Mouse (Mus musculus): ENCODE data around the gene Il2rg. TPM values are rescaled to one million over a fixed set of nuclear protein-coding genes. Genes with fewer than 3 reads are reported as not detected.
A peak's percentile ranks its signal among the peaks of the same experiment; 100 is the strongest.

The Il2rg gene
- polyA plus RNA-seq (2015; fragmentation: Nextera tagmentation; extraction: Ambion mirVana): 9.4 and 9.5 TPM in 2 replicates

DNA sequence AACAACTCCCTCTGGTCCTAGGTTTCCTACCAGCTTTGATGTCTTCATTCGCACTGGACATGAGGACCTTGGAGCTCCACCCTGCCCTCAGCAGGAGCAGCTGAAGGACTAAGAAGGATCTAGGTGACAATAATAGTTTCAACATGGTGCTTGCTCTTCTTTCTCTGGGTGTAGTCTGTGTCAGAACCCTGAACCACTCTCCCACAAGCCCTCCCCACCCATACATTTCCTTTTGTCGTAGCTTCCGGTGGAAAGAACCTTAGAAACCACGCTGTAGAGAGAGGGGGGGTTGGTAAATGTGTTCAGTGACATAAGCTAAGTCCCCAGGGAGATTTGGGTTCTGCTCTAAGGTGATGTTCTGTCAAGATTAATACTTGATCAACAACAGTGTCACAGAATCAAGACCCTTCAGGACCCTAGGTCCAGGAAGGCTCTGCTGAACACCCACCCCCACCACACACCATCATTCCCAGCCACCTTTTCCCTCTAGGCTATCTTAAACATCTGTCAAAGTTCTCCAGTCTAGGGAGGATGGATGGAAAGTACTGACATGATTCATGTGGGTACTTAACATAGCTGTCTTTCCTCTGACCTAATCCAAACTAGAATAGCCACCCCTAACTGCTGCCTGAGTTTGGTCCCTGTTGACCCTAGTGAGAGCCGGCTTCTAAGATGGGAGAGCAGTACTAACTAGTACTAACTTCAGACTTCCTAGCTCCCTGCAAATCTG lies at the start of gene Il2rg:
Il2rg (minus strand) TSS at position 231 of the 730 bp plus-strand sequence.
- no peak within 1 kb of the TSS for H3K4me3 ChIP-seq
- peaks cover 15% of the 10 kb centered on the region; the same call in 1 of the 2 replicates for H3K27me3 ChIP-seq
- H3K9me3 ChIP-seq: no peaks in the 10 kb centered on the region
- H3K4me2 ChIP-seq (replicated peaks): no peak within 1 kb of the TSS
- no peak within 1 kb of the TSS for H3K9ac ChIP-seq
- no peak within 1 kb of the TSS for H3K27ac ChIP-seq
- 0 out of 2 replicates have a peak, but pooled peaks cover 2% of the 10 kb centered on the region for H3K4me1 ChIP-seq
- 51% methylated on average over 5 of the region's 5 CpGs for WGBS
- H3K36me3 ChIP-seq: no peaks in the 10 kb centered on the region
- ATAC-seq (ENCODE audit: low FRiP score, low read depth): no peak

DNA sequence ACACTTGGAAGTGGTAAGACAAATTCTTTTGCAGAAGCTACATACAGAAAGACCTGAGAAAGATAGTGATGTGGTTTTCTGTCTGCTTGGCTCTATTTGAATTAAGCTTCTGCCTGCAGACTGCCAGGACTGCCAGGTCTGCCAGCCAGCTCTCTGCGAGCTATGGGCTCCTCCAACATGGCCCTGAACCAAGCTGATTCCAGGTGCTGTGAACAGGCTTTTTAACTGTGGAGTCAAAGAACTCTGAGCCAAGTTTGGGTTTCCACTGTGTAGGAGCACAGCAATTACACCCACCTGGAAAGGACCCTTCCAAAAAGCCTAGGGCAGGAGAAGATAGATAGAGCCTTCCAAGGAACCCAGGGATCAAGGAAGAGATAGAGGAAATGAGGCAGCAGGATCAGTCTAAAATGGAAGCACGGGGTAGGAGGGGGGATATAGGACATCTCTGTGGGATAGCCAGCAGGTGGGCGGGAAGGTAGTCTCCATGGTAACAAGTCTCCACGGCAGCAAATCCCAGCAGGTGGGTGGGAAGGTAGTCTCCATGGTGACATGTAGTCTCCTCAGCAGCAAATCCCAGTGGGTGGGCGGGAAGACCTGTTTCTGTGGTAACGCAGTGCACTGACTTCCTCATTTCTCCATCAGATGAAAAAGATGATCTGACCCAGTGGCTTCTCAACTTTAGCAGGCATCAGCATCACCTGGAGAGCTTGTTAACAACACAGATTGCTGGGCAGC lies 45.7 kb upstream of the Il2rg start:
- Histone ChIP-seq H3K9ac (no peak overlapping the region), H3K27me3 (peaks cover 10% of the 10 kb centered on the region; the same call in 1 of the 2 replicates), H3K4me3 (no peak overlapping the region), H3K4me2 (replicated peaks) (no peak overlapping the region), H3K4me1 (no peaks in the 10 kb centered on the region), H3K27ac (no peak overlapping the region), H3K36me3 (peaks cover 16% of the 10 kb centered on the region), H3K9me3 (no peaks in the 10 kb centered on the region)
- ATAC-seq (ENCODE audit: low FRiP score, low read depth): no peak
- WGBS: 38% methylated on average over 6 of the region's 6 CpGs

DNA sequence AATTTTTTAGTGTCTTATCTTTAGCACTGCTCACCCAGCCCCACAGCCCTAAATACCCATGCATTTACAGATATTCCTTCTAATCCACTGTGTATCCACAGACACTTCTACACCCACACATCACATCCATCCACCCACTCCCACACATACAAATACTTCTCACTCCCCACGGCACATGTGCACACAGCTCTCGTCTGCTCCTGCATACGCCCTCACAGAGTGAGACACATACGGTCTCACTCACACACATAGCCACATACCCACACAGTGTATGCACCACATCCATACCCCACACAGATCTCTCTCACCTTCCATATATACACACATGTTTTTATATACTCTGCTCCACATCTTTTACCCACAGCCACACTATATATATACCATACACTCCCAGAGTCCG lies 41.2 kb upstream of the Il2rg start:
- 92% methylated on average over 5 of the region's 5 CpGs for WGBS
- Histone ChIP-seq H3K27ac (no peak overlapping the region), H3K4me1 (no peaks in the 10 kb centered on the region), H3K4me2 (replicated peaks) (no peak overlapping the region), H3K36me3 (peaks cover 10% of the 10 kb centered on the region), H3K9me3 (no peaks in the 10 kb centered on the region), H3K9ac (no peak overlapping the region), H3K27me3 (peaks cover 26% of the 10 kb centered on the region; the same call in 1 of the 2 replicates), H3K4me3 (no peak overlapping the region)
- no peak for ATAC-seq (ENCODE audit: low FRiP score, low read depth)

DNA sequence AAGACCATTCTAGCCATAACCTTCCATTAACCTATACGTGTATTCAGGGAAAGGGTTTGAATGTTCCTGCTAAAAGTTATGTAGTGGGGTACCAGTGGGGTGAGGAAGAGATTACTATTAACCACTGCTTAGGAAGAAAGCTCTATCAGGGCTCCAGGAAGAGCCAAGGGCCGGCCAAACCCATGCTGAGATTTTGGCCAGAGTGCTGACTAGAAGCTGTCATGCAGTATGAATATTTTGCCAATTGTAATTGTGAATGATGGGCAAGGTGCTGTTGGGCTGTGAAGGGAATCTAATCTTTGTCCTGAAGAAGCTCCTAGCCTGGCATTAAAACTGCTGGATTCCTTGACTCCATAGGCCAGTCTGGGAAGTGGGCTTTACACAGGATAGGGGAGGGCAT lies 36.6 kb upstream of the Il2rg start:
- no peaks in the 10 kb centered on the region for H3K9me3 ChIP-seq
- 50% methylated on average over 2 of the region's 2 CpGs for WGBS
- no peak overlapping the region for H3K4me2 ChIP-seq (replicated peaks)
- peaks cover 25% of the 10 kb centered on the region for H3K27me3 ChIP-seq
- peaks cover 28% of the 10 kb centered on the region for H3K4me1 ChIP-seq
- ATAC-seq (ENCODE audit: low FRiP score, low read depth): no peak
- H3K27ac ChIP-seq: no peak overlapping the region
- peaks cover 6% of the 10 kb centered on the region; the same call in 1 of the 2 replicates for H3K36me3 ChIP-seq
- H3K9ac ChIP-seq: no peak overlapping the region
- H3K4me3 ChIP-seq: no peak overlapping the region

DNA sequence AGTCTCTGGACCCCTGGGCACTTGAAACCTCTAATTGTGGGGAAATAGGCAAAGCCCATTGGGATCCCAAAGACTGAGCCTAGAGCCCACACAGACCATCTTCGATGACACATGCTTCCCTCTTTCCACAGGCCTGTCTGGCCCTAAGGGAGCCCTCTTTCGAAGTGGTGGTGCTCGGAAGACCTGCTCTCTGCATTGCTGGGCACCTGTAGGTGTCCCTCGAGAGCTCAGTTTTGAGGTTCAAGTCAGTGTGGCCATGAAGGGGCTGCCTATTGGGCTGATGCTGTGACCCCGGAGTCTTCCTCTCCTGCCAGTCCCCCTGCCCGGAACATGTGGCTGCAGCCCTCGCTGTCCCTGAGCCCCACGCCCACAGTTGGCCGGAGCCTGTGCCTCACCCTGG lies 33.6 kb upstream of the Il2rg start:
- peaks cover 12% of the 10 kb centered on the region for H3K36me3 ChIP-seq
- H3K9ac ChIP-seq: no peak overlapping the region
- H3K27ac ChIP-seq: no peak overlapping the region; the same call in 1 of the 2 replicates
- ATAC-seq (ENCODE audit: low FRiP score, low read depth): no peak
- WGBS: 77% methylated on average over 9 of the region's 9 CpGs
- H3K4me1 ChIP-seq: peaks cover 28% of the 10 kb centered on the region
- peaks cover 16% of the 10 kb centered on the region for H3K27me3 ChIP-seq
- H3K4me2 ChIP-seq (replicated peaks): peak overlapping the region; percentile 62
- H3K9me3 ChIP-seq: no peaks in the 10 kb centered on the region
- no peak overlapping the region for H3K4me3 ChIP-seq

DNA sequence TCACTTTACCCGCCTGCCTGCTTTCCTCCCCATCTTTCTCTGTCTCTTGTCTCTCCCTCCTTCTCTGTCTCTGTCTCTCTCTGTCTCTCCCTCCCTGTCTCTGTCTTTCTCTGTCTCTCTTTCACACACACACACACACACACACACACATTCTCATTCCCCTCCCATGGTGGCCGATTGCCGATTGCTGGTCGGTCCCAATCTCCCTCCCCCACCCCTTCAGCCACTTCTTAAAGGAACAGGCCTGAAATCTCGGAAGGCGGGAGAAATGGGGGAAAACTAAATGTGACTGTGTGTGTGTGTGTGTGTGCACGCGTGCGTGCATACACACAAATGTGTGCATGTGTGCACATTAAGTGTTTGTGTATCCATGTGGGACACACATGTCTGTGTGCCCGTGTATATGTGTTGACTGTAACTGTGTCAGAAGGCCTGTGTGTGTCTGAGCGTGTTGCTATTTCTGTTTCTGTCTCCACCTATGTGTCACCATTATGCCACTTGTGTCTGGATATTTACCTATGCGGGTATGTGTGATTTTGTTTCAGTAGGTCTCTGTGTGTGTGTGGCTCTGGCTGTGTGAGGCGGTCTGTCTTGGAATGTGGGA lies 32.5 kb upstream of the Il2rg start:
- H3K27me3 ChIP-seq: peaks cover 16% of the 10 kb centered on the region
- H3K9ac ChIP-seq: peak overlapping the region; percentile 39

DNA sequence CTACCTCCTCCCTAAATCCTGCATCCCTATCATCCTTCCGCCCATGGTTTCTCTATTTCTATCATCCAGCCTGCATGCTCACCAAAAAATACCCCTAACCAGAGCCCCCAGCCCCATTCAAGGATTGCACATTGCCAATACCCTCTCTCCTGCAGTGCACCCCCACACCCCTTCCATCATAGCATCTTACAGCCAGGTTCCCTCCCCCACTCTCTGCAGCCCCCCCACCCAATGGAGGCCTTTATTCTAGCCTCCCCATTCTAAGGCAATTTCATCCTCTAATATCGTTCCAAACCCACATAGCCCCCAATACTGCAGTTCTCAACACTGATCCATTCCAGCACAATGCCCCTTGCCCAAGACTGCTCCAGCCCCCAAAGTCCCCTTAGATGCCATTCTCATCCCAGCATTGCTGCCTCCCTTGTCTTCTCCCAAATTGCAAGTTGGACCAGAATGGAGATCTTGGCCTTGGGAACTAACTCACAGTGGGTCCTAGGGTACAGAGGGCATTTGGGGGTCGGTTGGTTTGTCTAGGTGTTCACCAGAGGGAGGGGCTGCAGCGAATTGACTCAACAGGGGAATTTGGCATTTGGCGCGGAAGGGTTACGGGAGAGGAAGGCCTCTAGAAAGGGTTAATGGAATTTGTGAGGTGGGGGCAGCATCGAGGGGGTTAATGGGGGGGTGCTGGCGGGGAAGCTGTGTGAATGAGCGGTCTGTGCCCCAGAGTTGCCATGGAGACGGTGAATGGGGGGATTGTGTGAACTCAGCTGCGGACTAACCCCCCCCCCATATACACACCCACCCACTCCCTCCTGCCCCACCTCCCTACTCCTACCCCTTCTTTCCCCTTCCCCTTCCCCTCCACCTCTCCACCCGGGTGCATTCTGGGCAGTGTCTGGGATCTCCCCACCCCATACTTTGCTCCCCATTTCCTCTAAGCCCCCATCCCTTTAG lies 31.7 kb upstream of the Il2rg start:
- Histone ChIP-seq H3K4me2 (replicated peaks) (peak overlapping the region; percentile 62), H3K9me3 (no peaks in the 10 kb centered on the region), H3K4me3 (peak overlapping the region; percentile 49), H3K27ac (peak overlapping the region; percentile 72), H3K4me1 (peaks cover 28% of the 10 kb centered on the region), H3K36me3 (peaks cover 29% of the 10 kb centered on the region), H3K27me3 (peaks cover 13% of the 10 kb centered on the region), H3K9ac (peak overlapping the region; percentile 68)
- WGBS: 29% methylated on average over 11 of the region's 13 CpGs
- ATAC-seq (ENCODE audit: low FRiP score, low read depth): peak; percentile 87

More for the DNA sequence above, 32.5 kb upstream of the Il2rg start:
- H3K4me1 ChIP-seq: peaks cover 28% of the 10 kb centered on the region
- peak overlapping the region; percentile 62 for H3K4me2 ChIP-seq (replicated peaks)
- no peaks in the 10 kb centered on the region for H3K9me3 ChIP-seq
- peak overlapping the region; percentile 49 for H3K4me3 ChIP-seq
- ATAC-seq (ENCODE audit: low FRiP score, low read depth): peak; percentile 25
- peaks cover 24% of the 10 kb centered on the region for H3K36me3 ChIP-seq
- WGBS: 36% methylated on average over 13 of the region's 13 CpGs
- peak overlapping the region; percentile 72 for H3K27ac ChIP-seq

DNA sequence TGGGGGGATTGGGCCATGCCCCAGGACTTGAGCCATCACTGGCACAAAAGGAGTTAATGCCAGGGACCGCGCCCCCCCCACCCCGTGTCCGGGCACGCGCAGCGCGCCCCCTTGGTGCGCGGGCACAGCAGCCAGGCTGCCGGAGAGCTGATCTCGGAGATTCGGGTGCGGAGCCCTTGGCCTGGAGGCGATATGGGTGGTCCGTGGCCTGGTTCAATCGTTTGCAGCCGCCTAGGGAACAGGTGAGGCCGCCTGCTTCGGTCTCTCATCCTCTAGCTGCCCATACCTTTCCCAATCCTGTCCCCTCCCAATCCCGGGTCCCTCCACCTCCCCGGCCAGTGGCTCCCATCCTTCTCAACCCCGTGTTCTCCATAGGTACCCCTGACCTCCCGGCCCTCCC lies 31.0 kb upstream of the Il2rg start, which contains the start of gene Nlgn3:
Nlgn3 (plus strand) TSS at position 114 of the 400 bp plus-strand sequence.
- no peaks in the 10 kb centered on the region for H3K9me3 ChIP-seq
- peak within 1 kb of the TSS; percentile 72; the same call in 1 of the 2 replicates for H3K27ac ChIP-seq
- peaks cover 34% of the 10 kb centered on the region for H3K36me3 ChIP-seq
- peak within 1 kb of the TSS; percentile 68 for H3K9ac ChIP-seq
- peaks cover 8% of the 10 kb centered on the region for H3K27me3 ChIP-seq
- peak within 1 kb of the TSS; percentile 62 for H3K4me2 ChIP-seq (replicated peaks)
- H3K4me3 ChIP-seq: peak within 1 kb of the TSS; percentile 49
- WGBS: 27% methylated on average over 12 of the region's 24 CpGs
- ATAC-seq (ENCODE audit: low FRiP score, low read depth): no peak; the same call in 1 of the 2 replicates
- peaks cover 26% of the 10 kb centered on the region for H3K4me1 ChIP-seq

DNA sequence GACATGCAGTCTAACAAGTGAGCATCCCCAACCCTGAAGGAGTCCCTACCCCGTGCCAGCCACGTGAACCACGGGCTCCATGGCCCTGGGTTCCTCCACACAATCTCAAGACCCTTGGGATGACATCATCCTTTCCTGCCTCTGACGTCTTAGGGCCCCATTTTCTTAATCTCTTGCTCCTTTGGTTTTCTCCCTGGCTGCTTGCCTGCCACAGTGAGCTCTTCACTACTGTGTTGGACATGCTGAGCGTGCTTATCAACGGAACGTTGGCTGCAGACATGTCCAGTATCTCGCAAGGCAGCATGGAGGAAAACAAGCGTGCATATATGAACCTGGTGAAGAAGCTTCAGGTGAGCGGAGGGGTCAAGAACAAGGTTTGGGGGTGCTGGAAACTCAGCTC lies 22.1 kb upstream of the Il2rg start:
- ATAC-seq (ENCODE audit: low FRiP score, low read depth): no peak
- Histone ChIP-seq H3K9me3 (no peaks in the 10 kb centered on the region), H3K4me1 (no peaks in the 10 kb centered on the region), H3K9ac (no peak overlapping the region), H3K36me3 (peaks cover 90% of the 10 kb centered on the region), H3K4me2 (replicated peaks) (no peak overlapping the region), H3K27me3 (peaks cover 7% of the 10 kb centered on the region), H3K4me3 (no peak overlapping the region), H3K27ac (no peak overlapping the region)
- 89% methylated on average over 10 of the region's 10 CpGs for WGBS

DNA sequence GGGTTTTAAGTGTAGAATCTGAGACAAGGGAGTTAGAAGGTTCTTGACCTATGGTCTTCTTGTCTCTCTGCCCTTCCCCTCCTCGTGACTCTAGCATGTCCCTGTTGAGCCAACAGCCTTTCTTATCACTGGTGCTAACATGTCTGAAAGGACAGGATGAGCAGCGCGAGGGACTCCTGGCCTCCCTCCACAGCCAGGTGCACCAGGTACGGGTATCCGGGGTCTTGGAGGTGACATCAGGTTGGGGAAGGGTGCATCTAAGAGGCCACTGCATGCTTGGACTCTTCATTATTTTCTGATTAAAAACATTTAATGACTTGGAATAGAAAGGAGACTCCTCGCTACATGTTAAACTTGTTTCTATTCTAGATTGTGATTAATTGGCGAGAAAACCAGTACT lies 21.0 kb upstream of the Il2rg start:
- ATAC-seq (ENCODE audit: low FRiP score, low read depth): no peak
- Histone ChIP-seq H3K9me3 (no peaks in the 10 kb centered on the region), H3K27me3 (peaks cover 6% of the 10 kb centered on the region), H3K27ac (no peak overlapping the region), H3K4me1 (no peaks in the 10 kb centered on the region), H3K4me3 (no peak overlapping the region), H3K36me3 (peaks cover 91% of the 10 kb centered on the region), H3K4me2 (replicated peaks) (no peak overlapping the region), H3K9ac (no peak overlapping the region)
- WGBS: 89% methylated on average over 7 of the region's 7 CpGs

DNA sequence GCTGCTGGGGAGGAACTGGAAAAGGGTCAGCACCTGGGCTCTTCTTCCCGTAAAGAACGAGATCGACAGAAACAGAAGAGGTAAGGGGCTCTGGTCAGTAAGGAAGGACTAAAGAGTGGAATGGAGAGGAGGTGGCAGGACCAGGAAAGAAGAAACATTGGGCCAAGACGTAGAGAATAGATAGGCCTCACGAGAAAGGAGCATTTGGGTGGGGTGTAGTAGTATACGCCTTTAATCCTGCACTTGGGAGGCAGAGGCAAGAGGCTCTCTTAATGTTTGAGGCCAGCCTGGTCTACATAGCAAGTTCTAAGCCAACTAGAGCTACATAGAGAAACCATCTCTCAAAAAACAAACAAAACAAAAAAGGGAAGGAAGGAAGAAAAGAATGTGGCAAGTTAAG lies 20.4 kb upstream of the Il2rg start:
- Histone ChIP-seq H3K4me2 (replicated peaks) (no peak overlapping the region), H3K9ac (no peak overlapping the region), H3K4me1 (no peaks in the 10 kb centered on the region), H3K4me3 (no peak overlapping the region), H3K9me3 (no peaks in the 10 kb centered on the region), H3K36me3 (peaks cover 91% of the 10 kb centered on the region), H3K27ac (no peak overlapping the region), H3K27me3 (peaks cover 6% of the 10 kb centered on the region)
- ATAC-seq (ENCODE audit: low FRiP score, low read depth): no peak
- 94% methylated on average over 6 of the region's 6 CpGs for WGBS
